Mouse (Mus musculus): ENCODE results near the gene Msln.

Gene Msln

GRCm38 (mm10) chr17:25721476-25721875, 32.7 kb downstream of the Msln start:
- no peak for DNase-seq

GRCm38 (mm10) chr17:25717691-25718090, 36.5 kb downstream of the Msln start:
- DNase-seq = no peak

GRCm38 (mm10) chr17:25716711-25717637, 37.2 kb downstream of the Msln start, which contains the start of gene Gng13:
TSS of gene Gng13 (plus strand) at chr17:25717171.
- no peak for DNase-seq

GRCm38 (mm10) chr17:25716130-25716529, 38.0 kb downstream of the Msln start:
- DNase-seq = no peak

GRCm38 (mm10) chr17:25715627-25716026, 38.6 kb downstream of the Msln start:
- DNase-seq = no peak

- no peak for DNase-seq
These were observed 43.0 kb downstream of the Msln start for GRCm38 (mm10) chr17:25711136-25711535.

GRCm38 (mm10) chr17:25709994-25710393, 44.2 kb downstream of the Msln start:
- DNase-seq = no peak

- DNase-seq = no peak
These were observed 53.2 kb downstream of the Msln start for GRCm38 (mm10) chr17:25700863-25701496.

Measured in right cerebral cortex, postnatal 14 days (tissue).